Mouse (Mus musculus) liver, adult 2 months (tissue): ENCODE measurements around the gene Tspan10. TPM values are rescaled to one million over a fixed set of nuclear protein-coding genes. Genes with fewer than 3 reads are reported as not detected.

Source experiments
- DNase-seq: peaks from one replicate; pipeline ENCODE4 v3.0.0-alpha.2; 2011; ENCODE audit warnings: low read depth, low spot score; ENCODE audit errors: extremely low read depth
- H3K27ac ChIP-seq: fragments of 200-500 bp; replicated peaks from 2 replicates; pipeline ENCODE4 v1.5.1; 2012; ENCODE audit warnings: low read depth, mild to moderate bottlenecking, control low read depth, inconsistent platforms, low read length; ENCODE audit not compliant: insufficient read depth
- H3K27me3 ChIP-seq: fragments of 200-500 bp; 2 replicates; pipeline ENCODE4 v1.6.1; 2012; ENCODE audit warnings: mild to moderate bottlenecking, moderate library complexity, low read length, inconsistent platforms; ENCODE audit not compliant: control insufficient read depth, insufficient read depth
- H3K36me3 ChIP-seq: fragments of 200-500 bp; 2 replicates; pipeline ENCODE4 v1.6.1; 2012; ENCODE audit warnings: low read length, inconsistent platforms; ENCODE audit not compliant: control insufficient read depth, insufficient read depth
- H3K4me1 ChIP-seq: fragments of 200-500 bp; 2 replicates; pipeline ENCODE4 v1.6.1; 2011; ENCODE audit warnings: low read length; ENCODE audit not compliant: control insufficient read depth, insufficient read depth
- H3K4me3 ChIP-seq: fragments of 200-500 bp; 2 replicates; pipeline ENCODE4 v1.5.1; 2011; ENCODE audit warnings: low read depth, mild to moderate bottlenecking, control low read depth, low read length, moderate library complexity; ENCODE audit not compliant: insufficient read depth
- H3K79me2 ChIP-seq: fragments of 200-500 bp; 2 replicates; pipeline ENCODE4 v1.6.1; 2012; ENCODE audit warnings: inconsistent platforms, mild to moderate bottlenecking, low read length, moderate library complexity; ENCODE audit not compliant: control insufficient read depth, insufficient read depth
- H3K9ac ChIP-seq: fragments of 200-500 bp; 2 replicates; pipeline ENCODE4 v1.6.1; 2012; ENCODE audit warnings: low read depth, mild to moderate bottlenecking, control low read depth, inconsistent platforms, low read length
- CTCF ChIP-seq: fragments of 200-500 bp; IDR thresholded peaks from 2 replicates; pipeline ENCODE4 v1.5.1; 2011; ENCODE audit warnings: low read depth, low read length, control low read depth
- POLR2A ChIP-seq: fragments of 200-500 bp; IDR thresholded peaks from 2 replicates; pipeline ENCODE4 v1.6.1; 2011; ENCODE audit warnings: low read length, control low read depth; ENCODE audit not compliant: insufficient read depth; ENCODE audit errors: extremely low read depth
- WGBS: fragments of 180-500 bp; shearing (Covaris S2); methylation state at CpG from one replicate; pipeline ENCODE4 v1.1.7; 2018; 5-methylcytosine and 5-hydroxymethylcytosine counted together
- polyA plus RNA-seq: library from polyadenylated mRNA; depleted of rRNA; stranded (reverse); fragments of >200 nt; gene quantifications from 2 replicates; pipeline ENCODE4 v1.2.3, GENCODE M21; 2012
- total RNA-seq: library from RNA; depleted of rRNA; stranded (reverse); fragments of >200 nt; gene quantifications from 2 replicates; pipeline ENCODE4 v1.2.3, GENCODE M21; 2014

The Tspan10 gene
- total and polyA plus RNA-seq, 2 experiments, result 0.05 TPM; not detected in 1

GRCm38 (mm10) chr11:120444106-120444505, 1.7 kb downstream of the Tspan10 start:
- Histone ChIP-seq H3K4me1 (peaks cover 9% of the 10 kb centered on the region), H3K9ac (no peak overlapping the region), H3K4me3 (no peak overlapping the region), H3K27ac (no peak overlapping the region), H3K36me3 (no peaks in the 10 kb centered on the region), H3K27me3 (no peaks in the 10 kb centered on the region), H3K79me2 (no peaks in the 10 kb centered on the region)
- 82% methylated on average over 6 of the region's 6 CpGs for WGBS
- TF ChIP-seq CTCF (no peak), POLR2A (no peak)
- DNase-seq, result no peak

GRCm38 (mm10) chr11:120445475-120445874, 3.0 kb downstream of the Tspan10 start:
- no peak overlapping the region for H3K27ac ChIP-seq
- H3K27me3 ChIP-seq, result no peaks in the 10 kb centered on the region
- H3K4me3 ChIP-seq, result no peak overlapping the region
- H3K36me3 ChIP-seq, result no peaks in the 10 kb centered on the region
- TF ChIP-seq POLR2A (no peak), CTCF (no peak)
- H3K9ac ChIP-seq, result no peak overlapping the region
- no peaks in the 10 kb centered on the region for H3K79me2 ChIP-seq
- DNase-seq, result no peak
- WGBS, result 82% methylated on average over 3 of the region's 3 CpGs
- peaks cover 9% of the 10 kb centered on the region for H3K4me1 ChIP-seq

GRCm38 (mm10) chr11:120447179-120447578, 4.7 kb downstream of the Tspan10 start:
- H3K79me2 ChIP-seq, result no peaks in the 10 kb centered on the region
- no peaks in the 10 kb centered on the region for H3K36me3 ChIP-seq
- H3K27ac ChIP-seq, result no peak overlapping the region
- DNase-seq, result no peak
- H3K4me3 ChIP-seq, result no peak overlapping the region
- TF ChIP-seq CTCF (no peak), POLR2A (no peak)
- H3K4me1 ChIP-seq, result peaks cover 9% of the 10 kb centered on the region
- H3K27me3 ChIP-seq, result no peaks in the 10 kb centered on the region
- WGBS, result 92% methylated on average over 7 of the region's 7 CpGs
- H3K9ac ChIP-seq, result no peak overlapping the region

GRCm38 (mm10) chr11:120452246-120452645, 9.8 kb downstream of the Tspan10 start:
- no peak for TF ChIP-seq POLR2A
- TF ChIP-seq CTCF, result no peak
- no peak overlapping the region for H3K4me3 ChIP-seq
- no peaks in the 10 kb centered on the region for H3K27me3 ChIP-seq
- DNase-seq, result no peak
- WGBS, result 83% methylated on average over 3 of the region's 3 CpGs
- H3K36me3 ChIP-seq, result no peaks in the 10 kb centered on the region
- no peak overlapping the region for H3K27ac ChIP-seq
- H3K9ac ChIP-seq, result no peak overlapping the region
- H3K4me1 ChIP-seq, result no peaks in the 10 kb centered on the region
- no peaks in the 10 kb centered on the region for H3K79me2 ChIP-seq

GRCm38 (mm10) chr11:120453306-120453705, 10.9 kb downstream of the Tspan10 start, which contains the start of gene Pde6g:
Gene Pde6g, minus strand, starts transcription at chr11:120453500.
- Histone ChIP-seq H3K9ac (no peak within 1 kb of the TSS), H3K36me3 (no peaks in the 10 kb centered on the region), H3K27me3 (no peaks in the 10 kb centered on the region), H3K27ac (no peak within 1 kb of the TSS), H3K4me3 (no peak within 1 kb of the TSS), H3K4me1 (peaks cover 1% of the 10 kb centered on the region; the same call in 1 of the 2 replicates), H3K79me2 (0 out of 2 replicates have a peak, but pooled peaks cover 2% of the 10 kb centered on the region)
- no peak for TF ChIP-seq CTCF
- 84% methylated on average over 4 of the region's 4 CpGs for WGBS
- no peak for DNase-seq

- H3K27me3 ChIP-seq, result no peaks in the 10 kb centered on the region
- no peak for DNase-seq
- H3K36me3 ChIP-seq, result no peaks in the 10 kb centered on the region
- H3K79me2 ChIP-seq, result 0 out of 2 replicates have a peak, but pooled peaks cover 6% of the 10 kb centered on the region
- no peak overlapping the region for H3K9ac ChIP-seq
- no peak overlapping the region for H3K4me3 ChIP-seq
- TF ChIP-seq CTCF, result no peak
- TF ChIP-seq POLR2A, result no peak
- H3K4me1 ChIP-seq, result peaks cover 4% of the 10 kb centered on the region; the same call in 1 of the 2 replicates
- H3K27ac ChIP-seq, result no peak overlapping the region
- WGBS, result 94% methylated on average over 4 of the region's 4 CpGs
Observed at GRCm38 (mm10) chr11:120454965-120455364, 12.5 kb downstream of the Tspan10 start.
